23 mouse cellular contexts compared by ENCODE assay signal in the genomic region with DNA sequence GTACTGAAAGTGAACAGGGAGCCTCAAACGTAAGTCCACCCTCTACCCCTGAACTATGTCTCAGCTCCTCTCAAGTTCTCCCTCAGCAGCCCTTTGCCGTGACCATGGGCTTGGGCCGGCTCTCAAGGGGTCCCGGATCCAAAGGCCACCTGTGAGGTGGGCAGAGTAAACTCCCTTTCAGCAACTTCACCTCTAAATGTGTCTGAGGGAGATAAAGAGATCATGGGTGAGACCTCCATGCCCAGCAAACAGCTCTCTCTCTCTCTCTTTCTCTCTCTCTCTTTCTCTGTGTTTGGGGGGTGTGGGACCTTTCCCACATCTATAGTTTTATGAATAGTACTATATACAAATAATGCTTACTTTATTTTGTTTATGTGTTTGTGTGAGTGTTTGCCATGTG. TPM values are rescaled to one million over a fixed set of nuclear protein-coding genes. Genes with fewer than 3 reads are reported as not detected.
"Had no signal": no experiment of that assay in that cellular context is flagged by ENCODE, and none has a peak within 500 bp of the region (broad histone marks: within the 10 kb centered on the region; RNA-seq: fewer than 3 reads in every experiment).

No protein-coding gene starts in this region.

- H3K27ac ChIP-seq: kidney, postnatal 0 days; limb, embryonic 15.5 days; midbrain, embryonic 15.5 days; neural tube, embryonic 12.5 days had no signal

- ATAC-seq: midbrain, embryonic 15.5 days had no signal

- H3K4me3 ChIP-seq: limb, embryonic 15.5 days; midbrain, embryonic 15.5 days; neural tube, embryonic 12.5 days had no signal

- DNase-seq: kidney, adult 11 months; kidney, adult 9 months; kidney, postnatal 4 days; layer of hippocampus, postnatal 36 days; lung, embryonic 14.5 days; lung, postnatal 10 days; lung, postnatal 4 days; right cerebral cortex, postnatal 4 days; thymus, postnatal 4 days had no signal

- H3K36me3 ChIP-seq: limb, embryonic 15.5 days; midbrain, embryonic 15.5 days; neural tube, embryonic 12.5 days had no signal

- H3K9ac ChIP-seq: limb, embryonic 15.5 days; lung, embryonic 14.5 days; midbrain, embryonic 15.5 days; neural tube, embryonic 12.5 days had no signal

- H3K4me2 ChIP-seq: limb, embryonic 15.5 days; lung, embryonic 14.5 days; midbrain, embryonic 11.5 days; midbrain, embryonic 15.5 days; neural tube, embryonic 12.5 days had no signal

- H3K27me3 ChIP-seq: limb, embryonic 15.5 days; midbrain, embryonic 15.5 days; neural tube, embryonic 12.5 days had no signal

- H3K9me3 ChIP-seq: limb, embryonic 15.5 days; midbrain, embryonic 15.5 days; neural tube, embryonic 12.5 days had no signal

- H3K4me1 ChIP-seq: midbrain, embryonic 15.5 days; neural tube, embryonic 12.5 days had no signal

RNA-seq across cellular contexts. Expression of gene Gm49496, which starts 6.6 kb away (rescaled TPM):
- total RNA-seq: layer of hippocampus, adult 8-10 months; layer of hippocampus, postnatal 36 days; left cerebral cortex, adult 8-10 months; left cerebral cortex, postnatal 25 days; megakaryocyte, adult 5-6 weeks; monocyte, adult 5-6 weeks; neutrophil, adult 5-6 weeks had no signal
- polyA plus RNA-seq: kidney, postnatal 0 days; limb, embryonic 11.5 days; limb, embryonic 15.5 days; lung, embryonic 14.5 days; midbrain, embryonic 11.5 days; midbrain, embryonic 15.5 days; neural tube, embryonic 12.5 days; spleen, adult 2 months; stomach, embryonic 16.5 days had no signal

RNA-seq across cellular contexts. Expression of gene Gm10198, which starts 36.2 kb away (rescaled TPM):
- total RNA-seq: layer of hippocampus, adult 8-10 months; layer of hippocampus, postnatal 36 days; left cerebral cortex, adult 8-10 months; left cerebral cortex, postnatal 25 days; megakaryocyte, adult 5-6 weeks; monocyte, adult 5-6 weeks; neutrophil, adult 5-6 weeks had no signal
- polyA plus RNA-seq: kidney, postnatal 0 days; limb, embryonic 11.5 days; limb, embryonic 15.5 days; lung, embryonic 14.5 days; midbrain, embryonic 11.5 days; midbrain, embryonic 15.5 days; neural tube, embryonic 12.5 days; spleen, adult 2 months; stomach, embryonic 16.5 days had no signal
